Mouse (Mus musculus): ENCODE data around the gene Mgst3. TPM values are rescaled to one million over a fixed set of nuclear protein-coding genes. Genes with fewer than 3 reads are reported as not detected.
A peak's percentile ranks its signal among the peaks of the same experiment; 100 is the strongest.

Gene Mgst3
- total and polyA plus RNA-seq, 3 experiments = 1.4 TPM; not detected in 2

DNA sequence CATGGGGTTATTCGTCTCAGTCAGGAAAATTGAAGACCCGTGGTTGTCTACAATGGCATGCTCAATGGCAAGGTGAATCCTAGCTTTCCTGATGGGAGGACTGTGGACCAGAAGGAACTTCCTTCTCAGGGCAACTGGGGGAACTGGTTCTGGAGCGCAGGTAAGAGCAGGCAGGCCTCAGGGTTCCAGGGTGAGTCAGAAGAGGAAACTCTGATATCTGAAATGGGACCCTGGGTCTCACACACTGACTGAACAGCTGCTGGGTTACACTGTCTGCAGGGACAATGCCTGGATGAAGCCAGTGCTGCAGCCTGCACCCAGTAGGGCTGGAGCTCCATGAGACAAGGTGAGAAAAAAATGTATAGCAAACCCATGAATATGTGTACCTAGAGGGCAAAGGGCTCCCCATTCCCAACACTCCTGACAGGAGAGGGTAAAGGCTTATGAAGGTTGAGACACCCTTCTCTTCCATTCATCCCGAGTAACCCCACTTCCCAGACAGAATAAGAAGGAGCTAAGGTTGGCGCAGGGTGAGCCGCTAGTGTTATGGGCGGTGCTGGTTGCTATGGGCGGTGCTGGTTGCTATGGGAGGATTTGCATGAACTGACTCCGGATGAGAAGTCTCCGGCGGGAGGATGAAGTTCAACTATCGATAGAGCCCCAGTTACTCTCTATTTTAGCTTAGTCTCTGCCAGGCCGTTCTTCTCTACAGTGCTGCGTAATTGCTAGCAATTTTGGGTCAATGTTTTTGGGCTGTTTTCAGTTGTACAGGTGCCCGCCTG, 19.4 kb downstream of the Mgst3 start:
- Histone ChIP-seq H3K79me2 (replicated peaks; ENCODE audit: control insufficient read depth, extremely low read depth, insufficient read depth, poor library complexity, severe bottlenecking) (no peaks in the 10 kb centered on the region), H3K4me2 (ENCODE audit: insufficient read depth, low read depth, poor library complexity, severe bottlenecking) (peak overlapping the region; percentile 68), H3K27me3 (replicated peaks) (peaks cover 36% of the 10 kb centered on the region), H3K27ac (ENCODE audit: insufficient read depth, low read depth) (no peak overlapping the region), H3K4me3 (replicated peaks in 1 of 3; ENCODE audit: low read depth in 2 of 3, low read length in 2 of 3, poor library complexity in 1 of 3) (peak overlapping the region in 1 of 3 experiments; percentile 14), H3K4me1 (ENCODE audit: control insufficient read depth in 1 of 2, insufficient read depth in 2 of 2) (peaks cover 7 to 16% of the 10 kb centered on the region in 2 experiments; a peak in 3 of 4 replicates), H3K9me3 (replicated peaks; ENCODE audit: low read length) (no peaks in the 10 kb centered on the region), H3K36me3 (replicated peaks in 1 of 2; ENCODE audit: control insufficient read depth in 1 of 2, insufficient read depth in 1 of 2, low read length in 1 of 2) (peaks cover 2 to 3% of the 10 kb centered on the region in 2 experiments), H3K9ac (ENCODE audit: insufficient read depth, low read depth) (no peak overlapping the region)
- in situ Hi-C loops (cut with MboI; ENCODE audit: low pct_ligation_motif_present, low pct_unique_long_range_greater_than_20kb, low sequenced_read_pairs) = no loop called here
- dilution Hi-C loops (cut with MboI; ENCODE audit: extremely low pct_ligation_motif_present, extremely low pct_unique_long_range_greater_than_20kb, low sequenced_read_pairs) = no loop called here
- no peak for TF ChIP-seq ZNF384 (IDR thresholded peaks at IDR 0.05; ENCODE audit: low read depth, low read length)
- TF ChIP-seq MXI1 (IDR thresholded peaks at IDR 0.05; ENCODE audit: low read depth, low read length) = peak; percentile 79
- TF ChIP-seq ELF1 (IDR thresholded peaks at IDR 0.05; ENCODE audit: low read depth, low read length) = no peak
- DNase-seq (ENCODE audit: extremely low read depth) = peak; percentile 79

DNA sequence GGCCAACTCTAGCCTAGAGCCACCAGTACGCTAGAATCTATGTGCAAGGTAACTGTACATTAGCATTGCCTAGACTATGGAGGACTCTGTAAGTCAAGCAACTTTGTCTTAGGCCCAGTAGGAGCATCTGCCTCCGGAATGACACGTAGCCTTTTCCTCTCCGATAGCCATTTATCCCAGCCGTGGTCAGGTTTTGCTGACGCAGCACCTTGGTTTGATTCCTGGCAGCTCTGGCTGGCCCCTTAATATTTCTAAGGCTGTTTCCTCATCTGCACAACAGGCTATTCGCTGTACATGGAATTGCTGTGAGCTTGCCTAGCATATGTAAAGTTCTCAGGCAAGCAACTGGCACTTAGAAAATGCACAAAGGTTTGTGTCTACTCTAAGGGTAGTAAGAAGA, 20.9 kb downstream of the Mgst3 start:
- no peak overlapping the region for H3K27ac ChIP-seq (ENCODE audit: insufficient read depth, low read depth)
- dilution Hi-C loops (cut with MboI; ENCODE audit: extremely low pct_ligation_motif_present, extremely low pct_unique_long_range_greater_than_20kb, low sequenced_read_pairs) = no loop called here
- in situ Hi-C loops (cut with MboI; ENCODE audit: low pct_ligation_motif_present, low pct_unique_long_range_greater_than_20kb, low sequenced_read_pairs) = no loop called here
- no peaks in the 10 kb centered on the region for H3K9me3 ChIP-seq (replicated peaks; ENCODE audit: low read length)
- H3K9ac ChIP-seq (ENCODE audit: insufficient read depth, low read depth) = no peak overlapping the region
- no peak for DNase-seq (ENCODE audit: extremely low read depth)
- TF ChIP-seq MAFK (IDR thresholded peaks at IDR 0.05; ENCODE audit: insufficient replicate concordance, low read length) (0 out of 2 replicates have a peak, but pooled peaks have one; percentile 53), UBTF (IDR thresholded peaks at IDR 0.05; ENCODE audit: low read depth, low read length) (no peak)
- peaks cover 27% of the 10 kb centered on the region for H3K27me3 ChIP-seq (replicated peaks)
- H3K36me3 ChIP-seq (replicated peaks in 1 of 2; ENCODE audit: control insufficient read depth in 1 of 2, insufficient read depth in 1 of 2, low read length in 1 of 2) = peaks cover 8 to 17% of the 10 kb centered on the region in 2 experiments
- no peaks in the 10 kb centered on the region for H3K79me2 ChIP-seq (replicated peaks; ENCODE audit: control insufficient read depth, extremely low read depth, insufficient read depth, poor library complexity, severe bottlenecking)
- no peak overlapping the region for H3K4me3 ChIP-seq (replicated peaks in 1 of 3; ENCODE audit: low read depth in 2 of 3, low read length in 2 of 3, poor library complexity in 1 of 3)
- H3K4me1 ChIP-seq (ENCODE audit: control insufficient read depth in 1 of 2, insufficient read depth in 2 of 2) = peaks cover 7 to 16% of the 10 kb centered on the region in 2 experiments; a peak in 3 of 4 replicates
- H3K4me2 ChIP-seq (ENCODE audit: insufficient read depth, low read depth, poor library complexity, severe bottlenecking) = no peak overlapping the region

DNA sequence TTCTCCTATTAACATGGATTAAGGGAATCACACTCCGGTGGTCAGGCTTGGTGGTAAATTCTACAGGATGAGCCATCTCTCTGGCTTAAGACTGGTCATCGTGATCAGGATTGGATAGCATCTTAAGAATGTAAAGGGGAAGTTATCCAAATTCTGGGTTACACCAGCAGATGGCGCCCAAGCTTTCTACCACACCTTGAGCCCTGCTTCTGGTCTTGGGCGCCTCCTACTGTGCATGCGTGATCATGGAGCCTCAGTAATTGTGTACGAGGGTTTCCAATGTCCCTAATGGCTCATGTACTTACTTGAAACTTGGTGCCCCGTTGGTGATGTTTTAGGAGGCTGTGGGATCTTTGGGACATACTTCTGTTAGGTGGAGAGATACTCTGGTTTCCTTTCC, 23.7 kb downstream of the Mgst3 start:
- H3K27me3 ChIP-seq (replicated peaks) = peaks cover 4% of the 10 kb centered on the region
- no peaks in the 10 kb centered on the region for H3K9me3 ChIP-seq (replicated peaks; ENCODE audit: low read length)
- peak; percentile 94 for DNase-seq (ENCODE audit: extremely low read depth)
- H3K4me2 ChIP-seq (ENCODE audit: insufficient read depth, low read depth, poor library complexity, severe bottlenecking) = no peak overlapping the region
- no peak overlapping the region for H3K27ac ChIP-seq (ENCODE audit: insufficient read depth, low read depth)
- no peaks in the 10 kb centered on the region for H3K79me2 ChIP-seq (replicated peaks; ENCODE audit: control insufficient read depth, extremely low read depth, insufficient read depth, poor library complexity, severe bottlenecking)
- in situ Hi-C loops (cut with MboI; ENCODE audit: low pct_ligation_motif_present, low pct_unique_long_range_greater_than_20kb, low sequenced_read_pairs) (no loop called here), dilution Hi-C loops (cut with MboI; ENCODE audit: extremely low pct_ligation_motif_present, extremely low pct_unique_long_range_greater_than_20kb, low sequenced_read_pairs) (no loop called here)
- peaks cover 7 to 14% of the 10 kb centered on the region in 2 experiments; a peak in 3 of 4 replicates for H3K4me1 ChIP-seq (ENCODE audit: control insufficient read depth in 1 of 2, insufficient read depth in 2 of 2)
- H3K4me3 ChIP-seq (replicated peaks in 1 of 3; ENCODE audit: low read depth in 2 of 3, low read length in 2 of 3, poor library complexity in 1 of 3) = no peak overlapping the region
- peaks cover 30 to 44% of the 10 kb centered on the region in 2 experiments for H3K36me3 ChIP-seq (replicated peaks in 1 of 2; ENCODE audit: control insufficient read depth in 1 of 2, insufficient read depth in 1 of 2, low read length in 1 of 2)
- no peak overlapping the region for H3K9ac ChIP-seq (ENCODE audit: insufficient read depth, low read depth)
- TF ChIP-seq IRF4 (IDR thresholded peaks at IDR 0.05; ENCODE audit: low read depth, low read length) = peak; percentile 64; the same call in 1 of the 2 replicates
- no peak for TF ChIP-seq MAZ (IDR thresholded peaks at IDR 0.05; ENCODE audit: low read depth, low read length)
- no peak for TF ChIP-seq JUND (conservative IDR thresholded peaks at IDR 0.05; ENCODE audit: low read depth, low read length)
- TF ChIP-seq CHD1 (IDR thresholded peaks at IDR 0.05; ENCODE audit: low read depth, low read length) = no peak
- TF ChIP-seq RCOR1 (conservative IDR thresholded peaks at IDR 0.05; ENCODE audit: low read depth, low read length) = no peak
- no peak for TF ChIP-seq TBP (conservative IDR thresholded peaks at IDR 0.05; ENCODE audit: low read depth, low read length)
- peak; percentile 87 for TF ChIP-seq SMC3 (IDR thresholded peaks at IDR 0.05; ENCODE audit: low read depth, low read length)
- no peak for TF ChIP-seq UBTF (IDR thresholded peaks at IDR 0.05; ENCODE audit: low read depth, low read length)
- TF ChIP-seq MEF2A (IDR thresholded peaks at IDR 0.05; ENCODE audit: borderline replicate concordance, low read depth, low read length) = no peak
- no peak for TF ChIP-seq CHD2 (IDR thresholded peaks at IDR 0.05; ENCODE audit: low read length)
- TF ChIP-seq PAX5 (IDR thresholded peaks at IDR 0.05; ENCODE audit: low read length) = no peak
- TF ChIP-seq SIN3A (IDR thresholded peaks at IDR 0.05; ENCODE audit: low read length) = no peak
- peak; percentile 42; the same call in 1 of the 2 replicates for TF ChIP-seq NRF1 (IDR thresholded peaks at IDR 0.05; ENCODE audit: low read depth, low read length)
- peak; percentile 82; the same call in 1 of the 2 replicates for TF ChIP-seq NELFE (IDR thresholded peaks at IDR 0.05; ENCODE audit: low read depth, low read length)
- peak; percentile 54; the same call in 1 of the 2 replicates for TF ChIP-seq TCF12 (IDR thresholded peaks at IDR 0.05; ENCODE audit: low read depth, low read length)
- TF ChIP-seq RAD21 (IDR thresholded peaks at IDR 0.05; ENCODE audit: low read depth, low read length) = peak; percentile 86
- no peak for TF ChIP-seq USF1 (IDR thresholded peaks at IDR 0.05; ENCODE audit: low read depth, low read length)
- no peak for TF ChIP-seq ZKSCAN1 (IDR thresholded peaks at IDR 0.05; ENCODE audit: borderline replicate concordance, low read depth, low read length)
- no peak for TF ChIP-seq MAX (IDR thresholded peaks at IDR 0.05; ENCODE audit: low read length)
- TF ChIP-seq ETS1 (conservative IDR thresholded peaks at IDR 0.05; ENCODE audit: low read depth, low read length) = no peak

Data from CH12.LX (cell line).